Mouse (Mus musculus): Measurements from ENCODE around the gene Hpgd.

GRCm38 (mm10) chr8:56292318-56292717 is 2.1 kb upstream of the Hpgd start:
- TF ChIP-seq CTCF (IDR thresholded peaks at IDR 0.05; ENCODE audit: control insufficient read depth, insufficient read depth, insufficient replicate concordance, low read depth, low read length): no peak
- no peak for TF ChIP-seq POLR2A (IDR thresholded peaks at IDR 0.05; ENCODE audit: control insufficient read depth, low read depth, low read length)
